Mouse (Mus musculus) CH12.LX (cell line): ENCODE results near the gene Bmyc. TPM values are rescaled to one million over a fixed set of nuclear protein-coding genes. Genes with fewer than 3 reads are reported as not detected.
"Not testable (repeated sequence)": the region's sequence is repeated elsewhere in the genome, so short reads cannot be mapped to it uniquely, and the experiment has no call there.

Experiments used
- DNase-seq: peaks from one replicate; pipeline ENCODE4 v3.0.0-alpha.2; 2013; ENCODE audit errors: extremely low read depth
- H3K27ac ChIP-seq: 2 replicates; pipeline ENCODE4 v1.5.1; 2012; ENCODE audit warnings: low read depth, mild to moderate bottlenecking, control low read depth, moderate library complexity; ENCODE audit not compliant: insufficient read depth
- H3K27me3 ChIP-seq: replicated peaks from 2 replicates; pipeline ENCODE3; 2012; ENCODE audit warnings: inconsistent platforms
- H3K36me3 ChIP-seq, 2 experiments: replicated peaks in 1 of 2; 2 replicates each; pipeline versions ENCODE3 to v1.6.1; 2012; ENCODE audit warnings: inconsistent platforms in 1 of 2, low read length in 1 of 2, mild to moderate bottlenecking in 1 of 2, mixed read lengths in 1 of 2, moderate library complexity in 1 of 2; ENCODE audit not compliant: control insufficient read depth in 1 of 2, insufficient read depth in 1 of 2
- H3K4me1 ChIP-seq, 2 experiments: 2 replicates each; pipeline ENCODE4 v1.6.1; 2012; ENCODE audit warnings: inconsistent platforms in 1 of 2, moderate library complexity in 1 of 2; ENCODE audit not compliant: insufficient read depth in 2 of 2, control insufficient read depth in 1 of 2
- H3K4me2 ChIP-seq: 2 replicates; pipeline ENCODE4 v1.6.1; 2012; ENCODE audit warnings: low read depth, mild to moderate bottlenecking, control low read depth; ENCODE audit not compliant: poor library complexity, insufficient read depth, severe bottlenecking
- H3K4me3 ChIP-seq, 3 experiments: fragments of 150-350 bp in 1 of 3; sonication (generic) in 1 of 3; replicated peaks in 1 of 3; 2 replicates each; pipeline versions ENCODE3 to v1.5.1; 2011 to 2012; ENCODE audit warnings: low read depth in 2 of 3, low read length in 2 of 3, mild to moderate bottlenecking in 2 of 3, moderate library complexity in 2 of 3, control low read depth in 1 of 3, improper control_type of control experiment in 1 of 3, inconsistent platforms in 1 of 3, mixed read lengths in 1 of 3; ENCODE audit not compliant: poor library complexity in 1 of 3
- H3K79me2 ChIP-seq: replicated peaks from 2 replicates; pipeline ENCODE4 v1.6.1; 2012; ENCODE audit warnings: mild to moderate bottlenecking, moderate library complexity; ENCODE audit not compliant: control insufficient read depth, poor library complexity, insufficient read depth, severe bottlenecking; ENCODE audit errors: extremely low read depth
- H3K9ac ChIP-seq: 2 replicates; pipeline ENCODE4 v1.6.1; 2012; ENCODE audit warnings: low read depth, mild to moderate bottlenecking, control low read depth, moderate library complexity; ENCODE audit not compliant: insufficient read depth
- H3K9me3 ChIP-seq: replicated peaks from 2 replicates; pipeline ENCODE3; 2012; ENCODE audit warnings: low read length, inconsistent platforms, mixed read lengths
- BHLHE40 ChIP-seq: IDR thresholded peaks from 2 replicates; pipeline ENCODE4 v1.6.1; 2011; ENCODE audit warnings: mild to moderate bottlenecking, low read depth, low read length, improper control_type of control experiment
- CHD2 ChIP-seq: IDR thresholded peaks from 2 replicates; pipeline ENCODE4 v1.6.1; 2011; ENCODE audit warnings: low read length, improper control_type of control experiment
- CTCF ChIP-seq, 2 experiments: IDR thresholded peaks in 1 of 2; conservative IDR thresholded peaks in 1 of 2; 2 replicates each; pipeline ENCODE4 v1.5.1; 2011 to 2012; ENCODE audit warnings: low read depth in 2 of 2, low read length in 2 of 2, improper control_type of control experiment in 1 of 2, inconsistent platforms in 1 of 2, mild to moderate bottlenecking in 1 of 2, moderate library complexity in 1 of 2
- E2F4 ChIP-seq: IDR thresholded peaks from 2 replicates; pipeline ENCODE4 v1.6.1; 2011; ENCODE audit warnings: low read depth, low read length, improper control_type of control experiment; ENCODE audit not compliant: insufficient replicate concordance
- ELF1 ChIP-seq: IDR thresholded peaks from 2 replicates; pipeline ENCODE4 v1.6.1; 2014; ENCODE audit warnings: low read depth, mild to moderate bottlenecking, inconsistent platforms, low read length, improper control_type of control experiment
- EP300 ChIP-seq: IDR thresholded peaks from 2 replicates; pipeline ENCODE4 v1.6.1; 2011; ENCODE audit warnings: low read length, improper control_type of control experiment
- ETS1 ChIP-seq: conservative IDR thresholded peaks from 2 replicates; pipeline ENCODE4 v1.6.1; 2012; ENCODE audit warnings: low read depth, mild to moderate bottlenecking, inconsistent platforms, low read length, improper control_type of control experiment, moderate library complexity
- IRF4 ChIP-seq: IDR thresholded peaks from 2 replicates; pipeline ENCODE4 v1.6.1; 2014; ENCODE audit warnings: low read depth, mild to moderate bottlenecking, inconsistent platforms, low read length, improper control_type of control experiment
- JUND ChIP-seq: conservative IDR thresholded peaks from 2 replicates; pipeline ENCODE4 v1.6.1; 2011; ENCODE audit warnings: low read depth, low read length, improper control_type of control experiment
- KAT2A ChIP-seq: IDR thresholded peaks from 2 replicates; pipeline ENCODE4 v1.6.1; 2012; ENCODE audit warnings: low read length, improper control_type of control experiment, inconsistent platforms; ENCODE audit not compliant: insufficient replicate concordance
- MAFK ChIP-seq: IDR thresholded peaks from 2 replicates; pipeline ENCODE4 v1.6.1; 2011; ENCODE audit warnings: low read length, improper control_type of control experiment; ENCODE audit not compliant: insufficient replicate concordance
- MAX ChIP-seq: IDR thresholded peaks from 2 replicates; pipeline ENCODE4 v1.6.1; 2011; ENCODE audit warnings: low read length, improper control_type of control experiment
- MEF2A ChIP-seq: IDR thresholded peaks from 2 replicates; pipeline ENCODE4 v1.6.1; 2014; ENCODE audit warnings: low read depth, mild to moderate bottlenecking, inconsistent platforms, low read length, improper control_type of control experiment, borderline replicate concordance
- PAX5 ChIP-seq: IDR thresholded peaks from 2 replicates; pipeline ENCODE4 v1.6.1; 2012; ENCODE audit warnings: low read length, inconsistent platforms, mixed read lengths
- POLR2A ChIP-seq: IDR thresholded peaks from 2 replicates; pipeline ENCODE4 v1.6.1; 2011; ENCODE audit warnings: low read depth, mild to moderate bottlenecking, improper control_type of control experiment, low read length
- POLR2AphosphoS2 ChIP-seq: IDR thresholded peaks from 2 replicates; pipeline ENCODE4 v1.6.1; 2011; ENCODE audit warnings: low read depth, low read length, improper control_type of control experiment
- RAD21 ChIP-seq: IDR thresholded peaks from 2 replicates; pipeline ENCODE4 v1.6.1; 2011; ENCODE audit warnings: low read depth, mild to moderate bottlenecking, low read length, improper control_type of control experiment, moderate library complexity
- RCOR1 ChIP-seq: conservative IDR thresholded peaks from 2 replicates; pipeline ENCODE4 v1.6.1; 2012; ENCODE audit warnings: low read depth, mild to moderate bottlenecking, inconsistent platforms, low read length, improper control_type of control experiment
- SIN3A ChIP-seq: IDR thresholded peaks from 2 replicates; pipeline ENCODE4 v1.6.1; 2012; ENCODE audit warnings: low read length, improper control_type of control experiment, inconsistent platforms
- UBTF ChIP-seq: IDR thresholded peaks from 2 replicates; pipeline ENCODE4 v1.6.1; 2012; ENCODE audit warnings: low read depth, mild to moderate bottlenecking, inconsistent platforms, low read length, improper control_type of control experiment, moderate library complexity
- USF1 ChIP-seq: IDR thresholded peaks from 2 replicates; pipeline ENCODE4 v1.6.1; 2014; ENCODE audit warnings: low read depth, mild to moderate bottlenecking, inconsistent platforms, low read length, improper control_type of control experiment
- ZC3H11A ChIP-seq: IDR thresholded peaks from 2 replicates; pipeline ENCODE4 v1.6.1; 2012; ENCODE audit warnings: low read depth, mild to moderate bottlenecking, inconsistent platforms, low read length, improper control_type of control experiment
- ZKSCAN1 ChIP-seq: IDR thresholded peaks from 2 replicates; pipeline ENCODE4 v1.6.1; 2012; ENCODE audit warnings: low read depth, inconsistent platforms, low read length, improper control_type of control experiment, borderline replicate concordance
- ZNF384 ChIP-seq: IDR thresholded peaks from 2 replicates; pipeline ENCODE4 v1.6.1; 2012; ENCODE audit warnings: low read depth, low read length, improper control_type of control experiment, inconsistent platforms
- dilution Hi-C: fragments of 300-500 bp; cut with MboI; formaldehyde crosslinking; loops from 2 replicates; pipeline ENCODE4 v1.14.3; 2020; ENCODE audit warnings: low sequenced_read_pairs; ENCODE audit not compliant: extremely low pct_unique_long_range_greater_than_20kb, extremely low pct_ligation_motif_present
- in situ Hi-C: fragments of 300-500 bp; cut with MboI; formaldehyde crosslinking; loops from 3 replicates; pipeline ENCODE4 v1.14.3; 2019; ENCODE audit warnings: low sequenced_read_pairs, low pct_ligation_motif_present, low pct_unique_long_range_greater_than_20kb, mixed read lengths
- polyA plus RNA-seq: library from polyadenylated mRNA; unstranded; fragments of >175 nt; gene quantifications from 2 replicates; pipeline ENCODE4 v1.2.1, GENCODE M21; 2012; ENCODE audit warnings: low read depth; ENCODE audit not compliant: insufficient read length
- total RNA-seq, 2 experiments: library from RNA; depleted of rRNA; stranded (reverse); fragments of 300-350 nt in 1 of 2; fragments of >200 nt in 1 of 2; gene quantifications; 2 replicates each; pipeline ENCODE4 v1.2.3; 2012 to 2014

Bmyc gene
- total and polyA plus RNA-seq, 3 experiments, result 10.8 to 37.2 (median 13.7) TPM

GRCm38 (mm10) chr2:25698696-25699095 is 7.8 kb upstream of the Bmyc start:
- Histone ChIP-seq H3K27ac (no peak overlapping the region), H3K4me3 (no peak overlapping the region), H3K4me1 (peaks cover 5 to 36% of the 10 kb centered on the region in 2 experiments; a peak in 2 of 4 replicates), H3K9ac (no peak overlapping the region), H3K9me3 (no peaks in the 10 kb centered on the region), H3K27me3 (peaks cover 10% of the 10 kb centered on the region), H3K4me2 (no peak overlapping the region), H3K36me3 (no peaks in the 10 kb centered on the region), H3K79me2 (no peaks in the 10 kb centered on the region)
- in situ Hi-C loops, result no loop called here
- TF ChIP-seq POLR2A (no peak), MEF2A (no peak), RCOR1 (no peak), PAX5 (no peak), KAT2A (no peak), CTCF (conservative IDR thresholded peaks at IDR 0.05 in 1 of 2, IDR thresholded peaks at IDR 0.05 in 1 of 2; ENCODE audit: low read depth in 2 of 2, low read length in 2 of 2) (no peak), ZKSCAN1 (no peak), MAX (no peak), JUND (no peak), ZNF384 (no peak), USF1 (no peak), IRF4 (no peak), UBTF (no peak), EP300 (no peak)
- DNase-seq, result no peak
- dilution Hi-C loops, result no loop called here

GRCm38 (mm10) chr2:25699743-25700142 is 6.8 kb upstream of the Bmyc start, which contains the start of gene Obp2a:
Gene Obp2a, plus strand, starts transcription at chr2:25700043.
- Histone ChIP-seq H3K27me3 (peaks cover 17% of the 10 kb centered on the region), H3K4me1 (peaks cover 5 to 36% of the 10 kb centered on the region in 2 experiments; a peak in 2 of 4 replicates)
- H3K4me2 ChIP-seq, H3K79me2 ChIP-seq, dilution Hi-C loops, H3K27ac ChIP-seq, H3K9me3 ChIP-seq, DNase-seq, H3K4me3 ChIP-seq, H3K9ac ChIP-seq, in situ Hi-C loops, H3K36me3 ChIP-seq: not testable (repeated sequence)

GRCm38 (mm10) chr2:25701001-25701400 is 5.5 kb upstream of the Bmyc start:
- Histone ChIP-seq H3K9ac (no peak overlapping the region), H3K27ac (no peak overlapping the region), H3K36me3 (no peaks in the 10 kb centered on the region), H3K4me2 (no peak overlapping the region), H3K4me1 (peaks cover 5 to 36% of the 10 kb centered on the region in 2 experiments; a peak in 2 of 4 replicates), H3K27me3 (peaks cover 17% of the 10 kb centered on the region), H3K9me3 (no peaks in the 10 kb centered on the region), H3K4me3 (no peak overlapping the region), H3K79me2 (no peaks in the 10 kb centered on the region)
- DNase-seq, result peak; percentile 25
- in situ Hi-C loops, result no loop called here
- dilution Hi-C loops, result no loop called here
- TF ChIP-seq POLR2AphosphoS2 (no peak), CHD2 (no peak), BHLHE40 (no peak), IRF4 (no peak), CTCF (conservative IDR thresholded peaks at IDR 0.05 in 1 of 2, IDR thresholded peaks at IDR 0.05 in 1 of 2; ENCODE audit: low read depth in 2 of 2, low read length in 2 of 2) (no peak), ZNF384 (no peak), MAFK (no peak), ZKSCAN1 (no peak), ELF1 (no peak), JUND (no peak), ETS1 (no peak), PAX5 (no peak), SIN3A (no peak), POLR2A (no peak), E2F4 (no peak), USF1 (no peak), RAD21 (no peak), KAT2A (no peak), ZC3H11A (no peak), EP300 (no peak)
